Mouse (Mus musculus): Measurements from ENCODE around the gene Opcml. TPM values are rescaled to one million over a fixed set of nuclear protein-coding genes. Genes with fewer than 3 reads are reported as not detected.

The Opcml gene
- polyA plus RNA-seq (2012; rRNA removed) = 88.3 and 90.0 TPM in 2 replicates

- Histone ChIP-seq H3K27ac (ENCODE audit: insufficient read depth, low read length) (peak within 1 kb of the TSS; percentile 63), H3K4me1 (ENCODE audit: control insufficient read depth, insufficient read depth, low read length) (no peaks in the 10 kb centered on the region), H3K4me3 (ENCODE audit: insufficient read depth, low read length) (peak within 1 kb of the TSS; percentile 90)
- peak; percentile 73; the same call in 1 of the 2 replicates for TF ChIP-seq POLR2A (IDR thresholded peaks at IDR 0.05; ENCODE audit: extremely low read depth, insufficient read depth, low read length)
- TF ChIP-seq CTCF (IDR thresholded peaks at IDR 0.05; ENCODE audit: extremely low read depth, insufficient read depth, low read length) = no peak
Measured at GRCm38 (mm10) chr9:27790725-27791638, at the start of gene Opcml. Gene Opcml, plus strand, starts transcription at chr9:27790775.

GRCm38 (mm10) chr9:27758709-27759108, 31.9 kb upstream of the Opcml start:
- no peak overlapping the region for H3K27ac ChIP-seq (ENCODE audit: insufficient read depth, low read length)
- TF ChIP-seq POLR2A (IDR thresholded peaks at IDR 0.05; ENCODE audit: extremely low read depth, insufficient read depth, low read length) (no peak), CTCF (IDR thresholded peaks at IDR 0.05; ENCODE audit: extremely low read depth, insufficient read depth, low read length) (no peak)
- no peak overlapping the region for H3K4me3 ChIP-seq (ENCODE audit: insufficient read depth, low read length)
- no peaks in the 10 kb centered on the region for H3K4me1 ChIP-seq (ENCODE audit: control insufficient read depth, insufficient read depth, low read length)

GRCm38 (mm10) chr9:27761196-27761595, 29.4 kb upstream of the Opcml start:
- TF ChIP-seq POLR2A (IDR thresholded peaks at IDR 0.05; ENCODE audit: extremely low read depth, insufficient read depth, low read length) (no peak), CTCF (IDR thresholded peaks at IDR 0.05; ENCODE audit: extremely low read depth, insufficient read depth, low read length) (no peak)
- Histone ChIP-seq H3K4me3 (ENCODE audit: insufficient read depth, low read length) (no peak overlapping the region), H3K4me1 (ENCODE audit: control insufficient read depth, insufficient read depth, low read length) (no peaks in the 10 kb centered on the region), H3K27ac (ENCODE audit: insufficient read depth, low read length) (no peak overlapping the region)

- peaks cover 6% of the 10 kb centered on the region for H3K4me1 ChIP-seq (ENCODE audit: control insufficient read depth, insufficient read depth, low read length)
- H3K27ac ChIP-seq (ENCODE audit: insufficient read depth, low read length) = no peak overlapping the region
- TF ChIP-seq POLR2A (IDR thresholded peaks at IDR 0.05; ENCODE audit: extremely low read depth, insufficient read depth, low read length) (no peak), CTCF (IDR thresholded peaks at IDR 0.05; ENCODE audit: extremely low read depth, insufficient read depth, low read length) (no peak)
- no peak overlapping the region for H3K4me3 ChIP-seq (ENCODE audit: insufficient read depth, low read length)
Measured at GRCm38 (mm10) chr9:27766446-27766845, 24.1 kb upstream of the Opcml start.

GRCm38 (mm10) chr9:27767196-27767900, 23.2 kb upstream of the Opcml start:
- H3K27ac ChIP-seq (ENCODE audit: insufficient read depth, low read length) = peak overlapping the region; percentile 68
- TF ChIP-seq CTCF (IDR thresholded peaks at IDR 0.05; ENCODE audit: extremely low read depth, insufficient read depth, low read length) = no peak
- TF ChIP-seq POLR2A (IDR thresholded peaks at IDR 0.05; ENCODE audit: extremely low read depth, insufficient read depth, low read length) = no peak

GRCm38 (mm10) chr9:27768788-27769187, 21.8 kb upstream of the Opcml start:
- Histone ChIP-seq H3K4me3 (ENCODE audit: insufficient read depth, low read length) (no peak overlapping the region), H3K4me1 (ENCODE audit: control insufficient read depth, insufficient read depth, low read length) (peaks cover 6% of the 10 kb centered on the region), H3K27ac (ENCODE audit: insufficient read depth, low read length) (no peak overlapping the region)
- TF ChIP-seq POLR2A (IDR thresholded peaks at IDR 0.05; ENCODE audit: extremely low read depth, insufficient read depth, low read length) (no peak), CTCF (IDR thresholded peaks at IDR 0.05; ENCODE audit: extremely low read depth, insufficient read depth, low read length) (no peak)

More at GRCm38 (mm10) chr9:27767196-27767900, 23.2 kb upstream of the Opcml start:
- Histone ChIP-seq H3K4me3 (ENCODE audit: insufficient read depth, low read length) (no peak overlapping the region), H3K4me1 (ENCODE audit: control insufficient read depth, insufficient read depth, low read length) (peaks cover 6% of the 10 kb centered on the region)

- no peaks in the 10 kb centered on the region for H3K4me1 ChIP-seq (ENCODE audit: control insufficient read depth, insufficient read depth, low read length)
- TF ChIP-seq CTCF (IDR thresholded peaks at IDR 0.05; ENCODE audit: extremely low read depth, insufficient read depth, low read length) = no peak
- TF ChIP-seq POLR2A (IDR thresholded peaks at IDR 0.05; ENCODE audit: extremely low read depth, insufficient read depth, low read length) = no peak
- no peak overlapping the region for H3K27ac ChIP-seq (ENCODE audit: insufficient read depth, low read length)
- H3K4me3 ChIP-seq (ENCODE audit: insufficient read depth, low read length) = no peak overlapping the region
Measured at GRCm38 (mm10) chr9:27781291-27781993, 9.1 kb upstream of the Opcml start.

- no peak overlapping the region for H3K27ac ChIP-seq (ENCODE audit: insufficient read depth, low read length)
- no peaks in the 10 kb centered on the region for H3K4me1 ChIP-seq (ENCODE audit: control insufficient read depth, insufficient read depth, low read length)
- no peak overlapping the region for H3K4me3 ChIP-seq (ENCODE audit: insufficient read depth, low read length)
- TF ChIP-seq CTCF (IDR thresholded peaks at IDR 0.05; ENCODE audit: extremely low read depth, insufficient read depth, low read length) (no peak), POLR2A (IDR thresholded peaks at IDR 0.05; ENCODE audit: extremely low read depth, insufficient read depth, low read length) (no peak)
Measured at GRCm38 (mm10) chr9:27781994-27782337, 8.6 kb upstream of the Opcml start.

GRCm38 (mm10) chr9:27791639-27791966, 1.0 kb downstream of the Opcml start:
- Histone ChIP-seq H3K4me1 (ENCODE audit: control insufficient read depth, insufficient read depth, low read length) (no peaks in the 10 kb centered on the region), H3K4me3 (ENCODE audit: insufficient read depth, low read length) (peak overlapping the region; percentile 90), H3K27ac (ENCODE audit: insufficient read depth, low read length) (peak overlapping the region; percentile 63; the same call in 1 of the 2 replicates)
- TF ChIP-seq POLR2A (IDR thresholded peaks at IDR 0.05; ENCODE audit: extremely low read depth, insufficient read depth, low read length) (no peak), CTCF (IDR thresholded peaks at IDR 0.05; ENCODE audit: extremely low read depth, insufficient read depth, low read length) (no peak)

All from cortical plate, adult 2 months (tissue).